Comparison of ENCODE assay signal across 18 mouse cellular contexts in genomic region chr13:90912760-90913674, GRCm38 (mm10). TPM values are rescaled to one million over a fixed set of nuclear protein-coding genes. Genes with fewer than 3 reads are reported as not detected.
DNase-seq lines count a peak whose midpoint lies in the region; ATAC-seq lines count a peak whose summit lies in the region.
"Had no signal": no experiment of that assay in that cellular context is flagged by ENCODE, and none has a peak within 500 bp of the region (broad histone marks: within the 10 kb centered on the region; RNA-seq: fewer than 3 reads in every experiment).

No protein-coding gene starts in this region.

- 69% methylated on average over 17 of the region's 17 CpGs for WGBS in neural tube, embryonic 12.5 days
- 38% methylated on average over 17 of the region's 17 CpGs for WGBS in forebrain, embryonic 15.5 days

- H3K36me3 ChIP-seq in neural tube, embryonic 12.5 days: no peaks in the 10 kb centered on the region
- no peaks in the 10 kb centered on the region for H3K36me3 ChIP-seq in forebrain, embryonic 15.5 days
- H3K36me3 ChIP-seq: embryonic facial prominence, embryonic 13.5 days; heart, embryonic 13.5 days had no signal

- no peak overlapping the region for H3K4me3 ChIP-seq in neural tube, embryonic 12.5 days
- H3K4me3 ChIP-seq in forebrain, embryonic 15.5 days: no peak overlapping the region
- H3K4me3 ChIP-seq: embryonic facial prominence, embryonic 13.5 days; heart, embryonic 13.5 days had no signal

- no peak overlapping the region for H3K9ac ChIP-seq in neural tube, embryonic 12.5 days
- no peak overlapping the region for H3K9ac ChIP-seq in forebrain, embryonic 15.5 days (replicated peaks)
- H3K9ac ChIP-seq: embryonic facial prominence, embryonic 13.5 days; heart, embryonic 13.5 days had no signal

- no peaks in the 10 kb centered on the region for H3K27me3 ChIP-seq in neural tube, embryonic 12.5 days (replicated peaks)
- H3K27me3 ChIP-seq in forebrain, embryonic 15.5 days: no peaks in the 10 kb centered on the region
- H3K27me3 ChIP-seq: CH12.LX; embryonic facial prominence, embryonic 13.5 days; heart, embryonic 13.5 days had no signal

- H3K27ac ChIP-seq in neural tube, embryonic 12.5 days: no peak overlapping the region
- peak overlapping the region; percentile 90 for H3K27ac ChIP-seq in forebrain, embryonic 15.5 days (replicated peaks)
- H3K27ac ChIP-seq: embryonic facial prominence, embryonic 13.5 days; heart, embryonic 13.5 days had no signal

- ATAC-seq in neural tube, embryonic 12.5 days (ENCODE audit: low FRiP score, low read depth): peak; percentile 34; the same call in 1 of the 2 replicates
- peak; percentile 84 for ATAC-seq in forebrain, embryonic 15.5 days (replicated peaks)
- ATAC-seq: intestine, embryonic 16.5 days had no signal

- H3K4me2 ChIP-seq in neural tube, embryonic 12.5 days (replicated peaks): no peak overlapping the region
- no peak overlapping the region; the same call in 1 of the 2 replicates for H3K4me2 ChIP-seq in forebrain, embryonic 15.5 days (replicated peaks)
- H3K4me2 ChIP-seq: embryonic facial prominence, embryonic 13.5 days; heart, embryonic 13.5 days had no signal

- no peak for DNase-seq in neural tube, embryonic 10.5 days (ENCODE audit: extremely low spot score, low spot score)
- peak; percentile 50 to 61 for DNase-seq in left cerebral cortex, postnatal 25 days (ENCODE audit: low spot score in 2 of 2)
- DNase-seq in telencephalon, adult 2 months (ENCODE audit: low read depth, low spot score): peak; percentile 58
- DNase-seq in T-cell, adult 2 months (ENCODE audit: low spot score): no peak
- no peak for DNase-seq in gastrocnemius, postnatal 4 days (ENCODE audit: low spot score in 2 of 2)
- DNase-seq: adrenal gland, postnatal 25 days; cerebellum, adult 9-10 months; liver; lung, postnatal 10 days; thymus, postnatal 14 days had no signal

- H3K4me1 ChIP-seq in neural tube, embryonic 12.5 days: no peaks in the 10 kb centered on the region; the same call in 1 of the 2 replicates
- peaks cover 14% of the 10 kb centered on the region for H3K4me1 ChIP-seq in forebrain, embryonic 15.5 days
- H3K4me1 ChIP-seq: embryonic facial prominence, embryonic 13.5 days; heart, embryonic 13.5 days had no signal

- no peaks in the 10 kb centered on the region for H3K9me3 ChIP-seq in neural tube, embryonic 12.5 days
- no peaks in the 10 kb centered on the region for H3K9me3 ChIP-seq in forebrain, embryonic 15.5 days
- H3K9me3 ChIP-seq: embryonic facial prominence, embryonic 13.5 days; heart, embryonic 13.5 days had no signal

- intact Hi-C loops in left cerebral cortex, postnatal 25 days (cut with DNase I): no loop called here

RNA-seq across cellular contexts. Expression of gene Atp6ap1l, which starts 7.9 kb away (rescaled TPM):
- 0.22 and 0.63 TPM in 2 replicates for polyA plus RNA-seq in neural tube, embryonic 12.5 days (2016; fragmentation: Nextera tagmentation; extraction: Ambion mirVana)
- polyA plus RNA-seq in forebrain, embryonic 15.5 days (2015; fragmentation: Nextera tagmentation; extraction: Ambion mirVana): 4.7 and 5.5 TPM in 2 replicates
- total RNA-seq in left cerebral cortex, postnatal 25 days (2021): 10 to 100 TPM; 27.4 to 33.0 TPM
- total RNA-seq in gastrocnemius, postnatal 4 days (2021): not detected
- total RNA-seq: adrenal gland, postnatal 25 days; CH12.LX; gastrocnemius, adult 8-10 months had no signal
- polyA plus RNA-seq: embryonic facial prominence, embryonic 13.5 days; intestine, embryonic 16.5 days; spleen, adult 2 months had no signal

RNA-seq across cellular contexts. Expression of gene Rps23, which starts 9.7 kb away (rescaled TPM):
- 168 and 169 TPM in 2 replicates for polyA plus RNA-seq in neural tube, embryonic 12.5 days (2016; fragmentation: Nextera tagmentation; extraction: Ambion mirVana)
- polyA plus RNA-seq in forebrain, embryonic 15.5 days (2015; fragmentation: Nextera tagmentation; extraction: Ambion mirVana): 134 and 152 TPM in 2 replicates
- 100 to 1,000 TPM; 181 to 217 TPM for total RNA-seq in left cerebral cortex, postnatal 25 days (2021)
- total RNA-seq in gastrocnemius, postnatal 4 days (2021): 100 to 1,000 TPM; 466 to 502 TPM

Comparison
In these comparisons a context has a peak if more than half of its experiments do, and no peak if none do; other contexts are left out.
1. DNase-seq: peak in left cerebral cortex, postnatal 25 days (2 of 2) and telencephalon, adult 2 months (single experiment); none in neural tube, embryonic 10.5 days (single experiment), T-cell, adult 2 months (single experiment) and gastrocnemius, postnatal 4 days (0 of 2).
2. RNA of gene Atp6ap1l, which starts 7.9 kb away (total RNA-seq): 27.4 to 33.0 TPM in left cerebral cortex, postnatal 25 days; not detected in gastrocnemius, postnatal 4 days; every median in the first group is over 10 times any median in the second.